Mouse (Mus musculus) hindbrain, embryonic 14.5 days (tissue): ENCODE measurements around the gene Ncr1. TPM values are rescaled to one million over a fixed set of nuclear protein-coding genes. Genes with fewer than 3 reads are reported as not detected.
"Not testable (repeated sequence)": the region's sequence is repeated elsewhere in the genome, so short reads cannot be mapped to it uniquely, and the experiment has no call there.

Experiments
- ATAC-seq: fragments of 200-750 bp; cut with Nextera tagmentation; 2 replicates; pipeline ENCODE4 v1.8.0; 2017; ENCODE audit warnings: moderate number of reproducible peaks, mild to moderate bottlenecking, moderate TSS enrichment, moderate library complexity; ENCODE audit not compliant: low FRiP score
- DNase-seq: peaks from one replicate; pipeline ENCODE4 v3.0.0-alpha.2; 2015; ENCODE audit warnings: low spot score
- H3K27ac ChIP-seq: fragments of 300-500 bp; sonication (generic); 2 replicates; pipeline ENCODE4 v1.5.1; 2014; ENCODE audit warnings: mild to moderate bottlenecking, moderate library complexity
- H3K27me3 ChIP-seq: fragments of 300-500 bp; sonication (generic); 2 replicates; pipeline ENCODE4 v1.6.1; 2014; ENCODE audit warnings: mild to moderate bottlenecking, low read length, mixed read lengths; ENCODE audit not compliant: control insufficient read depth, insufficient read depth
- H3K36me3 ChIP-seq: fragments of 300-500 bp; sonication (generic); replicated peaks from 2 replicates; pipeline ENCODE4 v1.6.1; 2014; ENCODE audit not compliant: control insufficient read depth, insufficient read depth
- H3K4me1 ChIP-seq: fragments of 300-500 bp; sonication (generic); replicated peaks from 2 replicates; pipeline ENCODE4 v1.6.1; 2014; ENCODE audit warnings: antibody characterized with exemption, low read length, mixed read lengths; ENCODE audit not compliant: control insufficient read depth, insufficient read depth
- H3K4me2 ChIP-seq: fragments of 300-500 bp; sonication (generic); replicated peaks from 2 replicates; pipeline ENCODE4 v1.6.1; 2014; ENCODE audit warnings: mild to moderate bottlenecking, moderate library complexity
- H3K4me3 ChIP-seq: fragments of 300-500 bp; sonication (generic); replicated peaks from 2 replicates; pipeline ENCODE4 v1.5.1; 2014; ENCODE audit warnings: mild to moderate bottlenecking, low read length
- H3K9ac ChIP-seq: fragments of 300-500 bp; sonication (generic); 2 replicates; pipeline ENCODE4 v1.6.1; 2014
- H3K9me3 ChIP-seq: fragments of 300-500 bp; sonication (generic); 2 replicates; pipeline ENCODE4 v1.6.1; 2016; ENCODE audit warnings: low read length; ENCODE audit not compliant: control insufficient read depth
- WGBS: fragments of 180-500 bp; shearing (Covaris S2); extraction: QIAGEN DNeasy Blood & Tissue Kit; methylation state at CpG from one replicate; pipeline ENCODE4 v1.1.7; 2014; 5-methylcytosine and 5-hydroxymethylcytosine counted together
- polyA plus RNA-seq: library from polyadenylated mRNA; unstranded; fragments of >200 nt; fragmentation: Nextera tagmentation; extraction: Ambion mirVana; gene quantifications from 2 replicates; pipeline ENCODE4 v1.2.1, GENCODE M21; 2014

Ncr1 gene
- polyA plus RNA-seq = not detected in 2 replicates

DNA sequence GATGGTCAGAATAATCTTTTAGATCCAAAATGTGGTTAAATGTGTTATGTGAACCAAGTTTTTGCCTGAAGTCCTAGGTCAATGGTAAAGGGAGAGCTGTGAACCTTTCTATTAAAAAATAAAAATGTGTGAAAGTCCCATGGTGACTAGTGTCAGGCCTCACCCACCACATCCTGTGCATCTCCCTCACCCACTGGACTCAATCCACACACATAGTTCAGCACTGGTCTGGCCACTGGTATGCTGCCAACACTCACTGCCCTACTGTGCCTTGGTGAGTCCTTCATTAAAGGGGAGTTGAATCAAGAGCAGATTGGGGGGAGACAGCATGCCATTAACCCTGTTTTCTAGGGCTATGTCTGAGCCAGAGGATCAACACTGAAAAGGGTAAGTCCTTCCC is at the start of gene Ncr1:
Gene Ncr1 (plus strand): TSS at position 216 of the 400 bp plus-strand sequence.
- Histone ChIP-seq H3K9ac (no peak within 1 kb of the TSS), H3K27ac (no peak within 1 kb of the TSS), H3K4me3 (no peak within 1 kb of the TSS), H3K9me3 (no peaks in the 10 kb centered on the region), H3K36me3 (no peaks in the 10 kb centered on the region), H3K4me2 (no peak within 1 kb of the TSS), H3K27me3 (no peaks in the 10 kb centered on the region), H3K4me1 (no peaks in the 10 kb centered on the region)
- DNase-seq = no peak
- no peak for ATAC-seq

DNA sequence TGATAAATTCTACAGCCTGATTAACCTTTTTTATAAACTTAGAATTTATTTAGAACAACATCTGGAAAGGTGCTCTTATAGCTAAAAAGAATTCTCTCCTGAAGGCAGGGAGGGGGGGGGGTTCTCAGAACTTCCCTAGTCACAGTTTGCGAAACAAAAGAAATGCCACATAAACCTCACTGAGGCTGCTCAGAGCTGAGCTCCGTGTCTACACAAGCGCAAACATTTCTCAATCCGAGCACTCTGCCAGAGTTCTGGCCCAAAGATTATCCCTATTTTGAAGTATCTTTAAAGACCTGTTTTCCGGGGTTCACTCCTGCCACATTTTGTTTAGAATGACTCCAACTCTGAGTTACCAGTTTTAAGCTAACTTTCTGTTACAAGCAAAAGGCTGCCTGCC is 44.9 kb upstream of the Ncr1 start:
- ATAC-seq (no peak), DNase-seq (no peak)
- 74% methylated on average over 5 of the region's 5 CpGs for WGBS

DNA sequence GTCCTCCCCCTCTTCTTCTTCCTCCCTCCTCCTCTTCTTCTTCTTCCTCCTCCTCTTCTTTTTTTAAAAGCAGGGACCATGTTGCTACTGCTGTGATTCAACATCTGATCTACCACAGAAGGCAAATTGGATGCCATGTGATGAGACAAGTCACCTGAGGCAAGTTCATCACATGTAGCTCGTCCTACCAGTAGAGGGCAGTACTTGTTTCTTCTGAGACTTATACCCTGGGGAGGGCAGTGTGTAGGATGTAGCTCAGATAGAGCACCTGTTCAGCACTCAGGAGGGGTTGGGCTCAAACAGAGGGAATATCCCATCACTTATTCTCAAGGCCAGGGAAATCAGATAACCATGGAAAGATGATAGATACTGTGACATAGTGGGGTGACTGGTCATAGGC is 40.3 kb upstream of the Ncr1 start:
- H3K9me3 ChIP-seq = no peaks in the 10 kb centered on the region
- no peak overlapping the region for H3K4me3 ChIP-seq
- DNase-seq (no peak), ATAC-seq (no peak)
- no peak overlapping the region for H3K4me2 ChIP-seq
- H3K9ac ChIP-seq = no peak overlapping the region
- no peaks in the 10 kb centered on the region for H3K4me1 ChIP-seq
- H3K36me3 ChIP-seq = no peaks in the 10 kb centered on the region
- H3K27ac ChIP-seq = no peak overlapping the region
- WGBS = 55% methylated on average over 1 of the region's 1 CpGs
- H3K27me3 ChIP-seq = no peaks in the 10 kb centered on the region

More for the DNA sequence above, 44.9 kb upstream of the Ncr1 start:
- no peaks in the 10 kb centered on the region for H3K4me1 ChIP-seq
- H3K4me2 ChIP-seq = no peak overlapping the region
- no peak overlapping the region for H3K4me3 ChIP-seq
- no peak overlapping the region for H3K9ac ChIP-seq
- H3K36me3 ChIP-seq = no peaks in the 10 kb centered on the region
- H3K27me3 ChIP-seq = no peaks in the 10 kb centered on the region
- H3K27ac ChIP-seq = no peak overlapping the region
- H3K9me3 ChIP-seq = no peaks in the 10 kb centered on the region

DNA sequence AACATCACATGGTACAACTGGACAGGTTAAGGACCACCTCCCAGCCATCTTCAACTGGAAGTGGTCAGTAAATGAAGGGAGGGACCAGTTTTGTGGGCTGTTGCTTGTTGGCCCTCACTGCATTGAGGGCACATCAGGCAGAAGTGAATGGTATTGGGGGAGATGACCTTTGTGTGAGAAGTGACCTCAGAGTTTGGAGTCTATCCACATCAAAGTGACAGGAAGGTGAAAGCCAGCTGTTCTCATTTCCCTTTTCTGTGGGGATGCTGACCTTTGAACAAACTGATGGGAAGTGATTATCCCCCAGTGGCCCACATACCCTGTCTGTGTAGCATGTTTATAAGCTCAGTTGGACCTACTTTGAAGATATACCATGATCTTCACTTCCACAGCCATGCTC is 37.4 kb upstream of the Ncr1 start:
- Histone ChIP-seq H3K36me3 (no peaks in the 10 kb centered on the region), H3K27ac (no peak overlapping the region), H3K9me3 (no peaks in the 10 kb centered on the region), H3K4me3 (no peak overlapping the region), H3K4me1 (no peaks in the 10 kb centered on the region), H3K27me3 (no peaks in the 10 kb centered on the region), H3K4me2 (no peak overlapping the region), H3K9ac (no peak overlapping the region)
- DNase-seq = no peak
- no peak for ATAC-seq

DNA sequence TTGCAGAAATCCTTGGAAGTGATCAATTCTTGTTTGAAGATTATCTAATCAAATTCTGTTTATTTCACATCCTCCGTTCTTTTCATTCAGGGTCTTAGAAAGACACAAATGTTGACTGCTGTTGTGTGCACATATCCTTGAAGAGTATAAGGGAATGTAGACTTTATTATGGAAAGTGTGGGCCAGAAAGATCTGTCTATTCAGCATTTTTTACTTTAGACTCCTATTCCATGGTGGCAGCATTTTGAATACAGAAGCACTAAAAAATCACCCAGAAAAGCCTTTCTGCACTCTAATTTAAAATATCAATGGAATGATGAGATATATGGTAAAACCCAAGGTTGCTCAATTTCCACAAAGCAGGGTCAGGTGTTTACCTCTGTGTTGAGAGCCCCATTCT is 34.1 kb upstream of the Ncr1 start:
- ATAC-seq = no peak
- Histone ChIP-seq H3K9me3 (no peaks in the 10 kb centered on the region), H3K4me2 (no peak overlapping the region), H3K36me3 (no peaks in the 10 kb centered on the region), H3K9ac (no peak overlapping the region), H3K27me3 (no peaks in the 10 kb centered on the region), H3K4me1 (no peaks in the 10 kb centered on the region), H3K4me3 (no peak overlapping the region), H3K27ac (no peak overlapping the region)
- DNase-seq = no peak
- WGBS = 100% methylated on average over 1 of the region's 1 CpGs

DNA sequence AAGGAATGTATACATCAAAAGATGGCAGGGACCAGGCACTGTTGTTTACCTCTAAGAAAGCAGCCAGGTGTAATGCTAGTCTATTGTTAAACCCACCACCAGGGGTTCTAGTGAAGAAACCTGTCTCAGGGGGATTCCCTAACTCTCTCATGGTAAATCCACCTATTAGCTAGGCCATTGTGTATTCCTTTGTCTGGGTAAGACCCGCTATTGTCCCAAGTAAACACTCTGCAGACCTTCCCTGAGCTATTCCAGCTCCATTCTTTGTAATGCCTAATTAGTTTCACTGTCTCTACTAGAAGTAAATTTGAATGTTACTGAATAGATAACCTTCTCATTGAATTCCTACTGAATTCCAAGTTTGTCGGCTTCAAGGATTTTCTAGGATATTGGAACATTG is 24.4 kb upstream of the Ncr1 start:
- ATAC-seq, H3K4me1 ChIP-seq, H3K27me3 ChIP-seq, H3K36me3 ChIP-seq, H3K9ac ChIP-seq, H3K27ac ChIP-seq, DNase-seq, H3K4me2 ChIP-seq, H3K9me3 ChIP-seq, H3K4me3 ChIP-seq: not testable (repeated sequence)
- 79% methylated on average over 2 of the region's 2 CpGs for WGBS

DNA sequence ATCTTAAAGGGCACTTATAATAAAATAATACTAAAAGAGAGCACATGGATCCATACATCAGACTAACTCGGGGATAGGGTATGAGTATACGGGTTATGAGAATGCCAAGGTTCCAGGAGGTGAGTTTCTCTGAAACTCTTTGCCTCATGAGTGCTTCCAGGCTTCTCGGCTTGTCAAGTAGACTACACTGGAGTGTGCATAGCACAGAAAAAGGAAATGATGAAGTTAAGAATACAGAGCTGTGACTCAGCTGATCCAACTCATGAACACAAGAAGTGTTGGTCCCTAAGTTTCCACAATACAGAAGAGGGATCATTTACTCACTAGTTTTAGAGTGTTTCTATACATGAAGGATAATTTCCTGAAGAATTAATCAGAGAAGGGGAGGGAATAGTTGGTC is 24.0 kb upstream of the Ncr1 start:
- not testable (repeated sequence) for H3K9ac ChIP-seq, H3K36me3 ChIP-seq, H3K27ac ChIP-seq, H3K4me2 ChIP-seq, DNase-seq, H3K9me3 ChIP-seq, ATAC-seq, H3K4me3 ChIP-seq, H3K4me1 ChIP-seq, H3K27me3 ChIP-seq
- 87% methylated on average over 3 of the region's 3 CpGs for WGBS

DNA sequence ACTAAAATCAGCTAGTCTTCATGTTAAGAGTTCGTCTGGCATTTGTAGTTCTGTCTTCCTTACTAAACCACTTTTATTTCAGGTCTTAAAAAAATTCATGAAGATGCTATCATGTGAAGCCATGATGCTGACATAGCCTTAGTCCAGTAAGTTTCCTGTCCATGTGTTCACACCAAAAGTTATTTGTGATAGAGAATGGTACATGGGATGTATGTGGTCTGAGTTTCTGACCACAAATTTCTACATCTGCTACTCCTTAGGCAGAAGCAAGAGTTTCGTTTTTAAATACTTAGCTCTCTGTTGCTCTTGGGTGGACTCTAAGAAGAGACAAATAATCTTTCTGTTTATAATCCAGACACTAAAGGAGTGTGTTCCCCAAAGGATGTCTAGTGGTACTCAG is 14.2 kb upstream of the Ncr1 start:
- Histone ChIP-seq H3K9ac (no peak overlapping the region), H3K27me3 (no peaks in the 10 kb centered on the region), H3K4me3 (no peak overlapping the region), H3K36me3 (no peaks in the 10 kb centered on the region), H3K9me3 (no peaks in the 10 kb centered on the region), H3K27ac (no peak overlapping the region), H3K4me1 (no peaks in the 10 kb centered on the region), H3K4me2 (no peak overlapping the region)
- DNase-seq (no peak), ATAC-seq (no peak)
- WGBS = 76% methylated on average over 2 of the region's 2 CpGs

DNA sequence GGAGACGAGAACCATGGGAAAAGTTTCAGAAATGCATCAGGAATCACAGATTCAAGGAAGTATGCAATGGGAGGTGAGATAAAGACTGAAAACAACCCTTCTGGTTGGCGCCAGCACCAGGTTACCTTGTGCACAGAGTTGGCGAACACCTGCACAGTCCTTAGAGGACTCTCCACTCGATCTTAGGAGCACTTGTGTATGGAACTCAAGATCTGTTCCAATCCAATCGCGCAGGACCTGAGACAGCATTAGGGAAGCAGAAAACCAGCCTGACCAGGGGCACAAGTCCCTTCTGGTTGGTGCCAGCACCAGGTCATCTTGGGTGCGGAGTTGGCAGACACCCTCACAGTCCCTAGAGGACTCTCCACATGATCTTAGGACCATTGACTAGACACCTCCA is 36.0 kb downstream of the Ncr1 start:
- Histone ChIP-seq H3K27ac (no peak overlapping the region), H3K4me3 (no peak overlapping the region), H3K4me2 (no peak overlapping the region), H3K36me3 (no peaks in the 10 kb centered on the region), H3K4me1 (no peaks in the 10 kb centered on the region), H3K27me3 (no peaks in the 10 kb centered on the region), H3K9ac (no peak overlapping the region), H3K9me3 (no peaks in the 10 kb centered on the region)
- ATAC-seq = no peak
- WGBS = 88% methylated on average over 7 of the region's 7 CpGs
- DNase-seq = no peak
